Mouse (Mus musculus) kidney, postnatal 10 days (tissue): ENCODE results near the gene Zfp335.
A peak's percentile ranks its signal among the peaks of the same experiment; 100 is the strongest.
"Not testable (repeated sequence)": the region's sequence is repeated elsewhere in the genome, so short reads cannot be mapped to it uniquely, and the experiment has no call there.

ENCODE experiments used
- DNase-seq: peaks from one replicate; pipeline ENCODE4 v3.0.0; 2021; ENCODE audit warnings: mixed read lengths

Gene Zfp335

DNA sequence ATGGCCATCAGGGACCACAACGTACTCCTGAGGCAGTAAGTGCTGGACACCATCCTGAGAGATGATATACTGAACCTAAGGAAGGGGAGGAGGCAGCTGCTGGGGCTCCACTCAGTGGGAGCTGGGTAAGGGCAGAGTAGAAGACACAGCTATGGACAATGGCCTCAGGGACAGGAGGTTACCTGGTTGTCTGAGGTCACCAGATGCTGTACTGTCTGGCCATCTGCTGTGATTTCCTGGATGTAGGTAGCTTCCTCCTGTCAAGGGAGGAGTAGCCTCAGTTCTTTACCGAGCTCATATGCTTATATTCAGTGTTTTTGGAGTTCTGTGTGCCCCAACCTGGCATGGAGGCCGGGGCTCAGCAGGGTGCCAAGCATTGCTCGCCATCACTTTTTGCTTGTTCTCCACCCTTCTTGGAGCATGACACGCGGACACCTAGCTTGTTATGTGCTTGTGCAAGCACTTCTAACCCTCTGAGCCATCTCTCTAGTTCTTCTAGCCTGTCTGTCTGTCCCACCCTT, 18.8 kb downstream of the Zfp335 start:
- DNase-seq: no peak

DNA sequence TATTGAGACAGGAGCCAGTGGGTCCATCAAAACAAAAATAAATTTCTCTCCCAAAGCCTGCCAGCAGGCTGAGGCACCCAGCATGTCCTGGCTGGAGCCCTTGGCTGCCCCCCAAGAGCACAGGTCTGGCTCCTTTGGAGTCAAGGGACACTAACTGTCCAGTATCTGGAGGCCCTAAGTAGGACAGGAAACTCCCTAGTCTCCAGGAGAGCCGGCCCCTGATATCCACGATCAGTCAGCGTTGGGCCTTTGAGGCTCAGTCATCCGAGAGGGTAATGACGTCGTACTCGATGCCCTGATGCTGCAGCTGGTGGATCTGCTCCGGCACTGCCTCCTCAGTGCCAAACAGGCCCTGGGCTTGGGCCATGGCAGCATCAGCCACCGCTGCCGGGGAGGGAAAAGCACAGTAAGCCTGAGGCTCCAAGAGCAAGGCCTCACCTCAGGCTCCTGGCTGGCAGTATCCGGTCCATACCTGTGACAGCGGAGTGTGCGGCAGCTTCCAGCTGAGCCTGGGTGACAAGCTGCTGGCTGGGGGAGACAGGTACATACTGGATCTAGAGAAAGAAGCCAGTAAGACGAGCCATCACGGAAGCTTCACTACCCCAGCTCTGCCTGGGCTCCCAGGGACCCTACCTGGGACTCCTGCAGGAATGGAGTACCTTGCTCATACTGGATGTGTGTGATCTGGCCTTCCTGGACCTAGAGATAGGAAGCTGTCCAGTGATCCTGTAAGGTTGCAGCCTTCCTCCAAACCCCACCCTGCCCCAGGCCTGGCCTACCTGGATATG, 19.5 kb downstream of the Zfp335 start:
- DNase-seq: no peak

DNA sequence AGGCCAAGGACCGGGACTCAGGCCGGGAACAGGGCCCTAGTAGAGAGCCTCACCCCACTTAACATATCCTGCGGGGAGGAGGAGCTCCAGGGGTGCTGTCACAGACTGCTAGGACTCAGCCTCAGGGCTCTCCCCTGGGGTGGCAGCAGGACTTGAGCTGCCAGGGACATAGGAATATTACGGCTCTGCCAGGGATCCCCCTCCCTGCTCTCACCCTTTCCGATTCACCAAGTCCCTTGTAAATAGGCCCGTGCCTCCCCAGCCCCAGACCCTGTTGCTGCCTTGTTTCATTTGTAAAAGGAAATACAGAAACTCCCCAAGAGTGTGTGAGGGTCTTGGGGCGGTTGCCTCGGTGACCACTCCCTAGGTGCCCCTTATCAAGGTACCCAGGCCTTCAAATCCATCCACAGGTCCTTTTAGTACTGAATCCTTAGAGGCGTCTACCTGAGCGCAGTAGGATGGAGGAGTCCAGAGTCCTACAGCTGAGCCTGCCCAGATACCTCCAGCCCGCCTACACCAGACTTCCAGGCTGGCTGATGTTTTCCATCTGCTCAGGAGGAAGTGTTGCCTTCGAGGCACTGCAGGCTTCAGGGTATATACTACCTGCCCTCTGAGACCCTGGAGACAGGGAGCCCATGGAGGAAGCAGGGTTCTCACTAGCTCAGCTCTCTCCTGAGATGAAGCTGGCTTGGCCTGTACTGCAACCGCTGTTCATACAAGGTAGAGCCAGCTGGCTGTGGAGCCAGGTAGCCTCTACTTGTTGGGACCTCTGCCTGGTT, 20.3 kb downstream of the Zfp335 start:
- DNase-seq: no peak

DNA sequence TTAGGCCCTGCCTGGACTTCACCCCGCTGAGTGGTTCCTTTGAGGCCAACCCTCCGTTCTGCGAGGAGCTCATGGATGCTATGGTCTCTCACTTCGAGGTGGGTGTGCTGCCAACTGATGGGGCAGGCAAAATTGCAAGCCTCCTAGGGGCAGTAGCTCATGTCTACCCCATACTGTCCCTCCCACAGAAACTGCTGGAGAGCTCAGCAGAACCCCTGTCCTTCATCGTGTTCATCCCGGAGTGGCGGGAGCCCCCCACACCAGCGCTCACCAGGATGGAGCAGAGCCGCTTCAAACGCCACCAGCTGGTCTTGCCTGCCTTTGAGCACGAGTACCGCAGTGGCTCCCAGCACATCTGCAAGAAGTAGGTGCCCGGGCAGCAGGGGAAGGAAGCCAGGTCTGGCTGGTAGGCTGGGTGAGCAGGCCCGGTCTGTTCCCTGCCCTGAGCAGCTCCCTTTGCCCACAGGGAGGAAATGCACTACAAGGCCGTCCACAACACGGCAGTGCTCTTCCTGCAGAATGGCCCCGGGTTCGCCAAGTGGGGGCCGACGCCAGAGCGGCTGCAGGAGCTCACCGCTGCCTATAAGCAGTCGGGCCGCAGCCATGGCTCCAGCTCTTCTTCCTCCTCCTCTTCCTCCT, 21.0 kb downstream of the Zfp335 start:
- DNase-seq: no peak

DNA sequence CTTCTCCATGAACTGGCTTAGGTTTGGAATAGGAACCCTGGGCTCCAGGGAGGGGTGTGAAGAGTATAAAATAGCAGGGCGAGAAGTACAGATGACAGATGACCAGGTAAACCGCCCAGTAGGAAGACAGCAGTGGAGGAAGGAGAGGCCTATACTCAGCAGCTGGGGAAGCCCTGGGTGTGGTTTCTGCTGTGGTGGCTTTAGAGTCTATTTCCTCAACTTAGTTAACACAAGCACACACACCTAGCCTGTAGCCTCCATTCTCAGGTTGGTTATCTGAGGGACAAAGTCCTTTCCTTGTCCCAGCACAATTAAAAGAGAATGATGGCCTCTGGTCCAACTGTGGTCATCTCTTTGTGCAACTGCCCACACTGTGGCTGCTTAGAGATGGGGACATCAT, 21.6 kb downstream of the Zfp335 start:
- DNase-seq: no peak

DNA sequence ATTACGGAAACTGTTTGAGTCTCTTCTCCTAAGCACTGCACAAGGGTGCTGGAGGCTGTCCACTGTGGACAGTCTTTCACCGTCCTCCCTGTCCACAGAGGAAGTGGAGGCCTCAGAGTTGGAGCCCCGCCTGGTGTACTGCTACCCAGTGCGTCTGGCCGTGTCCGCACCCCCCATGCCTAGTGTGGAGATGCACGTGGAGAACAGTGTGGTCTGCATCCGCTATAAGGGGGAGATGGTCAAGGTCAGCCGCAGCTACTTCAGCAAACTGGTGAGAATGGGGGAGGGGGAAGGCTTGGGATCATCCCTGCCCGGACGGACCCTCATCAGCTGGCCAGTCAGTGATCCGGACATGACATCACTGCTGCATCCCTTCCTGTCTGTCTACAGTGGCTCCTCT, 22.6 kb downstream of the Zfp335 start:
- DNase-seq: no peak

DNA sequence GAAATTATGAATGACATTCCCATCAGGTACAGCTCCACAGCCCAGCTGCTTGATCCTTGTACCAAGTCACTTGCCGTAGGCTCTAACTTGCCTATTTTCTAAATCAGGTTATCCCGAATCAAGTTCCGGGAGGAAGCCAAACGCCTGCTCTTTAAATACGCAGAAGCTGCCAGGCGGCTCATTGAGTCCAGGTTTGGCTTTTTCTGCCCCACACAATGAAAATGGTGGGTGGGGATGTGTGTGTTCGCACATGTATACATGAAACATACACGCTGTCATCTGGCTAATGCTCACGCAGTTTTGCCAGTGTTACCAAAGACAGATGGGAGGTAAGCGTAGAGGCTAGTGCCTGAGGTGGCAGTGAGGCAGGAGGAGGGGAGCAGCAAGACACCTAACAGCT, 24.9 kb downstream of the Zfp335 start:
- no peak for DNase-seq

DNA sequence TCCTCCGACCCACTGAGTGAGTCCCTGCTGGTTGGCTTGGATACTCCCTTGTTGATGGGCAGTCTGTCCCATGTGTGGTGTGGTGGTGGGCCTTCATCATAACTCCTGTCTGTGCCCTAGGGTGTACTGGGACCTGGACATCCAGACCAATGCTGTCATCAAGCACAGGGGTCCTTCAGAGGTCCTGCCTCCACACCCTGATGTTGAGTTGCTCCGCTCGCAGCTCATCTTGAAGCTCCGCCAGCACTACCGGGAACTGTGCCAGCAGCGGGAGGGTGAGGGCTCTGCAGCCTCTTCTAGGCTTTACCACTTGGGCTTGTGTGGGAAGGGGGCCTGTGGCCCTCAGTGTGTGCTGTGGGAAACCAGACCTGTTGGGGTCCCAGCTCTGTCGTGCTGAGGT, 25.8 kb downstream of the Zfp335 start:
- DNase-seq: peak; percentile 87

DNA sequence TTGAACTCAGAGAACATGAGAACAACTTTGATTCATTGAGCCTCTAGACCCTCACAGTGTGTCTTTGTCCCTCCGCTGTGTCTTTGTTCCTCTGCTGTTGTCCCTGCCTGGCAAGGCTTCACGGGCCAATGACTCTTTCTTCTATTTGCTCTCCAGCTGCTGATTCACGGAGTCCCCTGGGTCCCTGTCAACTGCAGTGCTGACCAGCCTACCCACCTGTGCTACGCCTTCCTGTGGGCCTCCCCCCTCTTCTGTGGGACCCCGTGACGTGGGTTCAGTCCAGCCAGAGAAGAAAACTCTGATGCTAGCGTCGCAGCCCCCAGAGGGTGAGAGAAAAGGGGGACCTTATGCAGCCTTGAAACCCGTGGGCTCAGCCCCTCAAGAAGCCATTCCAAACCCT, 28.9 kb downstream of the Zfp335 start:
- no peak for DNase-seq

DNA sequence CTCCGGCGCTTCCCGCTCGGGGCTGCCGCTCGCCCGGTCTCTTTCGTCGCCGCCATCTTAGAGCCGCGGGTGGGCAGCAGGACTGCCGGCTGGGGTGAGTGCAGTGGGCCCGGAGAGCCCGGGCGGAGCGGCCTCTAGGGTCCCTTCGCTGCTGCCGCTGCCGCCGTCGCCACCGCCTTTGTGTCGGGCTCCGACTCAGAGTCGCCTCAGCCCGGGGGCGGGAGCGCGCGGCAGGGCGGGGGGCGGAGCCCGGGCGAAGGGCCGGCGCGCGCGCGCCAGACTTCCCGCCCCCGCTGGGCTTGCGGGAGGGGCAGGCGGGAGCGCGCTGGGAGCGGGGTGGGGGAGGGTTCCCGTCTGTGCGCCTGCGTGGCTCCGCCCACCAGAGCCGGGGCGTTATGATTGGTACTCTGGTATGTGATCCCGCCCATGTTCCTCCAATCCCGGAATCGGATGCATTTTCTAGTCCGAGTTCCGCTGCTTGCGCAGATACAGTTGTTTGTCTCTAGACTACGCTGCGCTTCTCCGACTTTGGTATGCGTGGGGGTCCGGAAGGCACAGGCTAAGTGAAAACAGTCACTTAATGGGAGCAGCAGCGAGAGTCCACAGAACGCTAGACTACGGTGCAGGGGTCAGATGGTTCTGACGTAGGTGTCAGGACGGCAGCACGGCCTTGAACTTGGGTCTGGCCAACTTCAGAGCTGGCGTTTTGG, 31.8 kb downstream of the Zfp335 start:
- peak; percentile 97 for DNase-seq

DNA sequence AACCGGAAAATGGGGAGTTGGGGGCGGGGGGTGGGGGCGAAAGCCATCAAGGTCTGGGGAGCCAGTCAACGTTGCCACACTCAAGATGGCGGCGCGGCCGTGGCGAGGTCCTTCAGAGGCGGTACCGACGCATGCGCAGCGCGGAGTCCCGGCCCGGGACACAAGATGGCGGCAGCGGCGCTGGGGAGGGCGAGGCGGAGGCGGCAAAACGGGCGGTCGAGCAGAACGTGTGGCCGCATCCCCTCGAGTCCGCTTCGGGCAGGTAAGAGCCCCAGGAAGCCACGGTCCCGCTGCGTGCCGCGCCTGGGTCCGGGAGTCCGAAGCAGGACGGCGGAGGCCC, 32.4 kb downstream of the Zfp335 start, which contains the start of gene Pcif1:
Gene Pcif1, plus strand, starts transcription at position 77 of the 340 bp plus-strand sequence.
- DNase-seq: peak; percentile 95

DNA sequence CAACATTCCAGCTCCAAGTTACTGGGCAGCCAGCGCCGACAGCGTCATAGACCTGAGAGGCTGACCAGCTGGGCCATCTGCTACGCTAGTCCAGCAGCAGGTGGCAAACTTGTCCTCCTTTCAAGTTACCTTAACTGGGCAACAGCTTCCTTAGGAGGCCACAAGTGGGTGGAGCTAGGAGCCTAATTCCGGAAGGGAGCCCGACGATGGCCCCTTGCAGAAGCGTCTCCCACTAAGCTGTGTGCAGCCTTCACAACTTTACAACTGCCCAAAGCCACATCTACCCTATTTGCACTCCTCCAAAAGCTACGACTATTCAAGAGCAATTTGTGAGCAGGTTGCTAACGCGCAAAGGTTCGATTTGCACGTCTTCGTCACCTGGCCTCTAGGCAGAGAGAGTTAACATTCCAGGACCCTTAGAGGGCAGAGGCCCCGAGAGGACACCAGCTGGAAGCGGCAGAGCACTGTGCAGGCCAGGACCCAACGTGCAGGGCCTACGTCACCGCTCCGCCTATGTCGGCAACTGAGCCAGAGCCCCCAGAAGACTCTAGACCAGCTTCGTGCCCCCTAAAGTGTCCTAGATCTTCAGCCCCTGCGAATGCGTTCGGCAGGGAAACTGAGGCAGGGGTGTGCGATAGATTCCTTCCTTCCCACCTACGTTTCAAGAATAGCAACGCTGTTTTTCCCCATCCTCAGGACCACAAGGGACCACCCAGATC, 32.9 kb downstream of the Zfp335 start:
- DNase-seq: peak; percentile 80

DNA sequence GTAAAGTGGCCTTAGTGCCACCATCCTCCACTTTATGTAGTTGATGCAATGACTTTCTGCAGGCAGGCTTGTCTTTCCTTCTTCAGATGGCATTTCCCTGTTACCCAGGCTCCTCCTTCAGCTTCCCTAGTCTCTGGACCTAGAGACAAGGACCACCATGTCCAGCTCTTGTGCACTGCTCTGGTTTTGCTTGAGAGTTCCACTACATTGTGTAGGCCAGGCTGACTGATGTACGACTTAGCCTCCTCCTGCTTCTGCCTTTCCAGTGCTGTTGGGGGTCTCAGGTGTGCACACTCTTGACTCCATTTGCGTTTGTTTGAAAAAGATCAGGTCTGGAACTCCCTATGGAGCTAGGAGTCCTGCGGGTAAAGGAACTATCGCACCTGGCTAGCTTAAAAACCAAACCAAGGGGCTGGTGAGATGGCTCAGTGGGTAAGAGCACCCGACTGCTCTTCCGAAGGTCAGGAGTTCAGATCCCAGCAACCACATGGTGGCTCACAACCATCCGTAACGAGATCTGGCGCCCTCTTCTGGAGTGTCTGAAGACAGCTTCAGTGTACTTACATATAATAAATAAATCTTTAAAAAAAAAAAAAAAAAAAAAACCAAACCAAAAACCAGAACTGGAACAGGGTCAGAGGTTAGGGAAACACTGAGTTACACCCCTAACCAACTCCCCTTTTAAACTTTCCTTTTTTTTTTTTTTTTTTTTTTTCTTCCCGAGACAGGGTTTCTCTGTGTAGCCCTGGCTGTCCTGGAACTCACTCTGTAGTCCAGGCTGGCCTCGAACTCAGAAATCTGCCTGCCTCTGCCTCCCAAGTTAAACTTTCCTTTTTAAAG, 34.0 kb downstream of the Zfp335 start:
- not testable (repeated sequence) for DNase-seq

DNA sequence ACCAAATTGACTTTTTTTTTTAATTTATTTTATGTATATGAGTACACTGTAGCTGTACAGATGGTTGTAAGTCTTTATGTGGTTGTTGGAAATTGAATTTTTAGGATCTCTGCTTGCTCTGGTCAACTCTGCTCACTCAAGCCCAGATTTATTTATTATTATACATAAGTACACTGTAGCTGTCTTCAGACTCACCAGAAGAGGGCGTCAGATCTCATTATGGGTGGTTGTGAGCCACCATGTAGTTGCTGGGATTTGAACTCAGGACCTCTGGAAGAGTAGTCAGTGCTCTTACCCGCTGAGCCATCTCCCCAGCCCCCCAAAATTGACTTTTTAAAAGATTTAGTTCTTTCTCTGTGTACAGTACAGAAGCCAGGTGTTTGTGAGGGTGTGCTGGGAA, 35.9 kb downstream of the Zfp335 start:
- not testable (repeated sequence) for DNase-seq

DNA sequence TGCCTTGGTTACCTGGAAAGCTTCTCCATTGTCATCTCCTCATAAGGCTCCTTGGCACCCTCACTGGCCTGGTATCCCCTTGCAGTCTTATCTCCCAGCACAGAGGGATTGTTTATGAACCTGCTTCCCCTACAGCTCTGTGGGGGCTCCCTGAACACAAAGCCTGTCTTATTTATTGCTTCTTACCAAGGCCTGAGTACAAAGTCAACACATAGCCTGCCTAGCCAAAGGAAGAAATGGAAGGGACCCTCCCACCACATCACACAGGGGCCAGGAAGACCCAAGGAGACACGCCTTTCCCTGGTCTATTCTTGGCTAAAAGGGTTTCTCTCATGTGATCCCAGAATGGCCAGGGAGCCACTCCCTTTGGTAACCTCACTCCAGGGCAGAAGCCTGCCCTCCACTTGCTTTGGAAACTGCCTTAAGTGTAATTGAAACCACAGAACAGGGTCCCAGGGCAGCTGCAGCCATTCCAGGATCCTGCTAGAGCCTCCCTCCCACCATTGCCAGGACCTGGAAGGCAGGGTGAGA, 37.3 kb downstream of the Zfp335 start:
- peak; percentile 49 for DNase-seq

DNA sequence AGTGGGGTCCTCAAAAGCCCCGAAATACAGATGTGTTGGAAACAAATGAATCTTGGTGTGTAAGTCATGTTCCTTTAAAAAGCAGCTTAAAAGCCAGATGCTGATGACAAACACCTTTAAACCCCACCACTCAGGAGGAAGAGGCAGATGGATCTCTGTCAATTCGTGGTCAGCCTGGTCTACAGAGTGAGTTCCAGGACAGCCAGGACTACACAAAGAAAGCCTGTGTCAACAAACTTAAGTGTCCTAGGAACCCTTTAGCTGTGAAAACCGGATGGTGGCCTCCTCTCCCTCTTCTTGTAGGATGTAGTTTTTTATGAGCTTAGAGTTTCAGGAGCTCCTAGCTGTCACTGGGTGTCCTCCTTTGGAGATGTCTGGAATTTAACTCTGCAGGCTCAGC, 37.9 kb downstream of the Zfp335 start:
- no peak for DNase-seq

DNA sequence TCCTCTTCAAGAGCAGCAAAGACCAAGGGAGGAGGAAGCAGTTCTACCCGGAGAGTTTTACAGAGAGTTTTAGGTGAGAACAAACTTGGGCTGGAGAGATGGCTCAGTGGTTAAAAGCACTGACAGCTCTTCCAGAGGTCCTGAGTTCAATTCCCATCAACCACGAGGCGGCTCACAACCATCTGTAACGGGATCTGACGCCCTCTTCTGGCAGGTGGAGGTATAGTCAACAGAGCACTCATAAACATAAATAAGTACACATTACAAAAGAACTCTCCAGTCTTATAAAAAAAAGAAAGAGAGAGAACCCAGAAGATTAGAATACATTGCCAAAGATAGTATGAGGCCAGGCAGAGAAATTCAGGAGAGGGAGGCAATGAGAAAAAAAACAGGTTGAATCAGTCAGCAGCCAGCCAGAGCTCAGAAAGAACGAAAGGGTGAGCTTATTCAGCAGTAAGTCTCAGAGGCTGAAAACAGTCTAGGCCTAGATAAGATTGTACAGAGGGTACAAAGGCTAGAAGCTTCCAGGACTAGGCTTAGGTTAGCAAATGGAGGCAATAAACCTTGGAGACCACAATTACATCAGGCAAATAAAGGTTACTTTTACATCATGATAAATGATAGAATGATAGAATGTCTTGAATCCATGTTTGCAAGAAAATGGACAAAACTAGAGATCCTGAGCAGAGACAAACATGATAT, 39.8 kb downstream of the Zfp335 start:
- DNase-seq: no peak

DNA sequence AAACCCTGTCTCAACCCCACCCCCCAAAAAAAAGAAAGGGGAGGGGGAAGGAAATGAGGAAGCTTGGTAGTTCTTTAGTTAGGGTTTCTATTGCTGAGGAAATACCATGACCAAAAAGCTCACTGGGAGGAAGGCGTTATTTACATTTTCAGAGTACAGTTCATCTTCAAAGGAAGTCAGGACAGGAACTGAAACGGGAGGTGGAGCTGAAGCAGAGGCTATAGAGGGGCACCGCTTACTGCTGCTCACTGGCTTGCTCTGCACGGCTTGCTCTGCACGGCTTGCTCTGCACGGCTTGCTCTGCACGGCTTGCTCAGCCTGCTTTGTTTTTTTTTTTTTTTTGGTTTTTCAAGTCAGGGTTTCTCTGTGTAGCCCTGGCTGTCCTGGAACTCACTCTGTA, 43.1 kb downstream of the Zfp335 start:
- DNase-seq: no peak

DNA sequence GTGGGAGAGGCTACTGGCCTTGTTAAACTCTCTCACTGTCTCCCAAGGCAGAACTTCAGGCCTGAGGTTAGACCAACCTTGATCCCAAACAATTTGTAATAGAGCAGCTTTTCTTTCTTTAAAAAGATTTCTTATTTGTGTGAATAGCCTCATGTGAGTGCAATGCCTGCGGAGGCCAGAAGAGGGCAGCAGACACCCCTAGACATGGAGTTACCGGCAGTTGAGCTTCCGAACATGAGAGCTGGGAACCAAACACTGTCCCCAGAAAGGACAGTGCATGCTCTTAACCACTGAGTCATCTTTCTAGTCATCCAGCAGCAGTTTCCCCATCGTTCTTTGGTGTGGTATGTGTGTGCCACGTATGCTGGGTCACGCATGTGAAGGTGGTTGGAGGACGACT, 44.0 kb downstream of the Zfp335 start:
- DNase-seq: peak; percentile 56
